Mouse (Mus musculus) limb, embryonic 14.5 days (tissue): ENCODE results near the gene Arl4c. TPM values are rescaled to one million over a fixed set of nuclear protein-coding genes. Genes with fewer than 3 reads are reported as not detected.
A peak's percentile ranks its signal among the peaks of the same experiment; 100 is the strongest.

ENCODE experiments used
- ATAC-seq: fragments of 200-750 bp; cut with Nextera tagmentation; 2 replicates; pipeline ENCODE4 v1.8.0; 2017; ENCODE audit warnings: low read depth, moderate number of reproducible peaks, moderate TSS enrichment; ENCODE audit not compliant: low FRiP score
- DNase-seq: peaks from one replicate; pipeline ENCODE4 v3.0.0-alpha.2; 2015; ENCODE audit warnings: low spot score
- H3K27ac ChIP-seq: fragments of 300-500 bp; sonication (generic); replicated peaks from 2 replicates; pipeline ENCODE4 v1.5.1; 2014; ENCODE audit warnings: low read depth, mild to moderate bottlenecking, low read length, moderate library complexity, mixed read lengths
- H3K27me3 ChIP-seq: fragments of 300-500 bp; sonication (generic); 2 replicates; pipeline ENCODE4 v1.6.1; 2014; ENCODE audit warnings: low read length, mixed read lengths; ENCODE audit not compliant: control insufficient read depth, insufficient read depth
- H3K36me3 ChIP-seq: fragments of 300-500 bp; sonication (generic); 2 replicates; pipeline ENCODE4 v1.6.1; 2014; ENCODE audit warnings: mild to moderate bottlenecking, low read length, moderate library complexity, mixed read lengths; ENCODE audit not compliant: control insufficient read depth, insufficient read depth
- H3K4me1 ChIP-seq: fragments of 300-500 bp; sonication (generic); 2 replicates; pipeline ENCODE4 v1.6.1; 2014; ENCODE audit warnings: antibody characterized with exemption, low read length, mixed read lengths; ENCODE audit not compliant: control insufficient read depth, insufficient read depth
- H3K4me2 ChIP-seq: fragments of 300-500 bp; sonication (generic); replicated peaks from 2 replicates; pipeline ENCODE4 v1.6.1; 2014; ENCODE audit warnings: low read depth, mild to moderate bottlenecking, low read length, moderate library complexity; ENCODE audit not compliant: severe bottlenecking
- H3K4me3 ChIP-seq: fragments of 300-500 bp; sonication (generic); replicated peaks from 2 replicates; pipeline ENCODE4 v1.5.1; 2014; ENCODE audit warnings: low read length
- H3K9ac ChIP-seq: fragments of 300-500 bp; sonication (generic); 2 replicates; pipeline ENCODE4 v1.6.1; 2014; ENCODE audit warnings: mild to moderate bottlenecking, low read depth, low read length, moderate library complexity; ENCODE audit not compliant: severe bottlenecking
- H3K9me3 ChIP-seq: fragments of 300-500 bp; sonication (generic); 2 replicates; pipeline ENCODE4 v1.6.1; 2016; ENCODE audit warnings: low read length; ENCODE audit not compliant: control insufficient read depth
- POLR2A ChIP-seq: fragments of 200-500 bp; IDR thresholded peaks from 2 replicates; pipeline ENCODE4 v1.8.0; 2012; ENCODE audit warnings: inconsistent platforms, mild to moderate bottlenecking, moderate library complexity, borderline replicate concordance; ENCODE audit not compliant: insufficient read depth, insufficient read length; ENCODE audit errors: extremely low read depth
- WGBS: fragments of 180-500 bp; shearing (Covaris S2); extraction: QIAGEN DNeasy Blood & Tissue Kit; methylation state at CpG from one replicate; pipeline ENCODE4 v1.1.7; 2014; 5-methylcytosine and 5-hydroxymethylcytosine counted together
- polyA plus RNA-seq, 2 experiments: library from polyadenylated mRNA; depleted of rRNA in 1 of 2; stranded (reverse) in 1 of 2; unstranded in 1 of 2; fragments of >200 nt; fragmentation: Nextera tagmentation in 1 of 2; extraction: Ambion mirVana in 1 of 2; gene quantifications; 2 replicates each; pipeline versions ENCODE4 v1.2.1 to v1.2.3; 2012 to 2014

Arl4c gene
- polyA plus RNA-seq, 2 experiments = 5.5 to 11.2 TPM

DNA sequence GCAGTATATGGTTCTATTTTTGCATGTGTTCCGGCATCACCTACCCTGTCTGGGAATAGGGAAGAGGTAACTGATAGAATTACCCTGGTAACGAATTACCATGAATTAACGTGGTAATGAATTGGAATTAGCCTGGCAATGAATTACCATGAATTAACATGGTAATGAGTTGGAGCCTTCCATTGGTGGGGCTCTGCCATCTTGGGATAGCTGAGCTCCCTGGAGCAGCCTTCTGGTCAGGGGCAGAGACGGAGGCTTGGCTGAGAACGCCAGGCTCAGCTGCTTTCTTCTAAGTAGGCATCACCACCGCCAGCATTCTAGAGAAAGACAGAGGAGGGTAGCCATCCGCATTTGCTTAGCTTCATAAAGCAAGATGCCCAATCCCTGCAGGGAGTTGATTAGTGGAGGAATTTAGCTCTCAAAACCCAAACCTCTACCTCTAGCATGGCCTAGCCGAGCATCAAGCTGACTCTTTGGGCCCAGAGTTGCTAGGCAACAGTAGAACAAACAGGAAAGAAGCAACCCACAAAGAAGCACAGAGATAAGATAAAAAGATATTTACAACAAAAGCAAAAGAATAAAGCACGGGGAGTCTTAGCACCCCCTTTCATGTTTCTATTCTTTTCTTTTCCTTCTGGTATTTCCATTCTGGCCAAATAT is 6.8 kb upstream of the Arl4c start:
- 77% methylated on average over 9 of the region's 9 CpGs for WGBS
- Histone ChIP-seq H3K4me2 (no peak overlapping the region), H3K4me1 (no peaks in the 10 kb centered on the region), H3K36me3 (no peaks in the 10 kb centered on the region), H3K9me3 (no peaks in the 10 kb centered on the region), H3K27ac (no peak overlapping the region), H3K9ac (no peak overlapping the region), H3K27me3 (no peaks in the 10 kb centered on the region), H3K4me3 (no peak overlapping the region)
- no peak for ATAC-seq
- no peak for DNase-seq
- no peak for TF ChIP-seq POLR2A

- no peak for DNase-seq
- Histone ChIP-seq H3K4me1 (no peaks in the 10 kb centered on the region), H3K36me3 (no peaks in the 10 kb centered on the region), H3K27ac (no peak overlapping the region), H3K4me2 (no peak overlapping the region), H3K4me3 (no peak overlapping the region), H3K9me3 (no peaks in the 10 kb centered on the region), H3K27me3 (no peaks in the 10 kb centered on the region), H3K9ac (no peak overlapping the region)
- WGBS = 80% methylated on average over 3 of the region's 3 CpGs
- no peak for TF ChIP-seq POLR2A
- ATAC-seq = no peak
Observed at GRCm38 (mm10) chr1:88708191-88708590, 6.2 kb upstream of the Arl4c start.

- Histone ChIP-seq H3K27ac (no peak overlapping the region), H3K9me3 (no peaks in the 10 kb centered on the region), H3K27me3 (no peaks in the 10 kb centered on the region), H3K4me3 (no peak overlapping the region), H3K36me3 (no peaks in the 10 kb centered on the region), H3K4me2 (no peak overlapping the region), H3K9ac (no peak overlapping the region), H3K4me1 (no peaks in the 10 kb centered on the region)
- 50% methylated on average over 6 of the region's 6 CpGs for WGBS
- TF ChIP-seq POLR2A = no peak
- ATAC-seq (no peak), DNase-seq (no peak)
Observed at GRCm38 (mm10) chr1:88707536-88707935, 5.5 kb upstream of the Arl4c start.

- H3K4me2 ChIP-seq = no peak overlapping the region
- ATAC-seq = peak; percentile 50; the same call in 1 of the 2 replicates
- H3K4me3 ChIP-seq = no peak overlapping the region
- TF ChIP-seq POLR2A = no peak
- no peak overlapping the region for H3K27ac ChIP-seq
- no peak overlapping the region for H3K9ac ChIP-seq
- WGBS = under 1% methylated on average over 15 of the region's 15 CpGs
- H3K9me3 ChIP-seq = no peaks in the 10 kb centered on the region
- no peaks in the 10 kb centered on the region for H3K36me3 ChIP-seq
- peaks cover 2% of the 10 kb centered on the region; the same call in 1 of the 2 replicates for H3K4me1 ChIP-seq
- peak; percentile 95 for DNase-seq
- no peaks in the 10 kb centered on the region for H3K27me3 ChIP-seq
Observed at GRCm38 (mm10) chr1:88705799-88706198, 3.8 kb upstream of the Arl4c start.

DNA sequence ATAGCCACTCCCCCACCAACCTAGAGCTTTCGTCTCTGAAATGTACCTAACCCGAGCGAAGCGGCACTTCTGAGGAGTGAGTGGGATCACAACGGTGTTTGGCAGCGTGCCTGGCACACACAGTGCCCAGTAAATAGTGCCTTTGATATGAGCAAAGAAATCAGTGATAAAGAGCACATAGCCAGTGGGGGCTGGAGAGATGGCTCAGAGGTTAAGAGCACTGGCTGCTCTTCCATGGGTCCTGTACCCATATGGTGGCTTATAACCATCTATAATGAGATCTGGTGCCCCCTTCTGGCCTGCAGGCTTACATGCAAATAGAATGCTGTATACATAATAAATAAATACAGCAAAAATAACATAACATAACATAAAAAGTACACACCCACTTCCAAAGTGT is 3.0 kb upstream of the Arl4c start:
- peaks cover 10% of the 10 kb centered on the region for H3K4me1 ChIP-seq
- H3K27me3 ChIP-seq = no peaks in the 10 kb centered on the region
- DNase-seq (no peak), ATAC-seq (no peak)
- TF ChIP-seq POLR2A = no peak
- H3K4me2 ChIP-seq = no peak overlapping the region
- no peak overlapping the region for H3K27ac ChIP-seq
- 71% methylated on average over 6 of the region's 6 CpGs for WGBS
- H3K36me3 ChIP-seq = no peaks in the 10 kb centered on the region
- no peak overlapping the region for H3K9ac ChIP-seq
- H3K4me3 ChIP-seq = no peak overlapping the region
- no peaks in the 10 kb centered on the region for H3K9me3 ChIP-seq
